Mouse (Mus musculus): ENCODE results near the gene Slc8b1. TPM values are rescaled to one million over a fixed set of nuclear protein-coding genes. Genes with fewer than 3 reads are reported as not detected.

The Slc8b1 gene
- polyA plus RNA-seq, 1 experiment = 30.7 TPM

DNA sequence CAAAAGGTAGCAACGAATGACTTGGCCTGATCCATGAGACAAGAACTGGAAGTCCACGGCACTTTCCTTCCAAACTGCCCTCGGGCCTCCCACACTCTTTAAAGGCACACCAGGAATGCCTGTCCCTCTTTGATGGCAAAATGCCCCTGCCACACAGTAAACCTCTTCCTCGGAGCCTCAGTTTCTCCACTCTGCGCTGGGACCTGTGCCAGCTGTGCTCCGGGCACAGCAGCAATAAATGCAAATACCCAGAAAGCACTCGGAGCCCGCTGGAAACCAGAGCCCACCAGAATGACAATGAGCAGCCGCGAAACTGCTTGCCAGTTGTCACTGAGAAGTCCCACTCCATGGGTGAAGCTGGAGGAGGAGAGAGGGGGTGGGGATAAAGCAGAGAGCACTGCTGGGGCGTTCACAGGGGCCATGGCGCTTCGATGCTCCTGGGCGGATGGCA is 56.8 kb downstream of the Slc8b1 start:
- no peak for DNase-seq (ENCODE audit: low read depth)

DNA sequence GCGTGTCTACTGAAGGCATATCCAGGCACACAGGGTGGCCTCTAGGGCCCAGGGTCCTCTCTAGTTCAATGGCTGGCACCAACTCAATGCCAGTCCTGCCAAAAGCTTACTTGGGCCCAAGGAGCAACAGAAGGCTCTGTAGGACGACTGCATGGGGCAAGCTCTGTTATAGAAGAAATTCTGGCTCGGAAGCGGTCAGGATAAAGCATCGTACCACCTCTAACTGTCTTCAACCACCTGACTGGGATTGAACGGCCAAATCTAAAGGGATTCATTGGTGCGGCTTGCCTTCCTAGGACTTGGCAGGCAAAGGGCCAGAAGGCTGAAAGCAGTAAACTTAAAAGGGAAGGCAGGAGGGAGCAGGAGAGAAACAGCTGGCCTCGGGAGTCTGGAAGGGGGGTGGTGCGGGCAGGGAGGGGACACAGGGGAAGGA is 57.4 kb downstream of the Slc8b1 start:
- DNase-seq (ENCODE audit: low read depth) = no peak

DNA sequence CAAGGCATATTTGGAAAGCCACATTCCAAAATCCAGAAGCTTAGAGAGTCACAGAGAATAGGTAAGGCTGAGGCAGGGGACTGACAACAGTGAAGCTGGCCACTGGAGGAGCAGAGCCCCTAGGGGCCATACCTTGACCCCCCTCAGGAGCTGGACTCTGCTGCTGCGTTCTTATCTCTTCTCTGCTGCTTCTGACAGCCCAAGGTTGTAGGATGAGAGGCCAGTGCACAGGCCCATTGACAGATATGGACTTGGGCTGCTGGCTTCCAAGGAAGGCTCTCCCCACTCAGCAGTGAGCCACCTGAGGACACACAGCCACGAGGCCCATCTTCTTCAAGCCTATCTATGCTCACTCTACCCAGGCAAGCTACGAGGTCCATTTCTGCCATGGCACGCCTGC is 58.0 kb downstream of the Slc8b1 start:
- DNase-seq (ENCODE audit: low read depth) = no peak

DNA sequence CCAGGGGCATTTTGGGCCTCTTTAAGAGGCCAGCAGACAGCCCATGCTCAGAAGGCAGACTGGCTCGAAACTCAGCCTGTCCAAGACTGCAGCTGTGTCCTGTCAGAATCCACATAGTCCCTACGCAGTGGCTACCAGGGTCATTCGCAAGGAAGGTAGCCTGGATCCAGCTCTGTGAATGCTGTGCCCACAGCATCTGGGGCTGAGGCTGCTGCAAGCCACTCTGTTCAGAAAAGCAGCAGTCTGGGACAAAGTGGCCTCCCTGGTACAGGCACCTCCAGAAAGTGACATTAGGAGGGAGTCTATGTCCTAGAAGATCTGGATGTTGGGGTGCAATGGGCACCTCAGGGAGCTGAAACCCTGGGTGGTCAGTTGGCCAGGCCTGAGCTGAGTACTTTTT is 58.8 kb downstream of the Slc8b1 start:
- no peak for DNase-seq (ENCODE audit: low read depth)

DNA sequence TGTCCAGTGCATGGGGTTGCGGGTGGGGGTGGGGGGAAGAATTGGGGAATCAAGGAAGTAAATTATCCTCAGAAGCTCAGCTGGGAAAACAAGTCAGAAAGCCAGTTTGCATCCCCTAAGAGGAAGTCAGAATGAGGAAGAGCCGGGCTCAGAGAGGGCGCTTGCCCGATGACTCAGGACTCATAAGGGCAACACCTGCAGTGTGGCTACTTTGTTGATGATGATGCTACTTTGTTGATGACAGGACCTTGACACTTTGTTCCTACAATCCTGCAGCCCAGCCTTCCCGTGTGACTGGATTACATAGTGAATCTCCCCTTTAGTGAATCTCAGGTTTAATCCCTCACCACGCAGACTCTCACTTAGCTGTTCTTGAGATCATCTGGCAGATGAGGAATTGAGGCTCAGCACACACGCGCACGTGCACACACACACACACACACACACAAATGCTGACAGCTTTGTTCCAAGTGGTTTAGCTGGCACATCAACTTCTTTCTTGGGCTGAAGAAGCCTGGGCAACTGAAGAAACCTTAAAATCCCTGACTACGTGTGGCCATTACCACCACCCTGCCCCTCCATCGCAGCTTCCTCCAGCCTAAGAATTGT is 59.4 kb downstream of the Slc8b1 start:
- no peak for DNase-seq (ENCODE audit: low read depth)

DNA sequence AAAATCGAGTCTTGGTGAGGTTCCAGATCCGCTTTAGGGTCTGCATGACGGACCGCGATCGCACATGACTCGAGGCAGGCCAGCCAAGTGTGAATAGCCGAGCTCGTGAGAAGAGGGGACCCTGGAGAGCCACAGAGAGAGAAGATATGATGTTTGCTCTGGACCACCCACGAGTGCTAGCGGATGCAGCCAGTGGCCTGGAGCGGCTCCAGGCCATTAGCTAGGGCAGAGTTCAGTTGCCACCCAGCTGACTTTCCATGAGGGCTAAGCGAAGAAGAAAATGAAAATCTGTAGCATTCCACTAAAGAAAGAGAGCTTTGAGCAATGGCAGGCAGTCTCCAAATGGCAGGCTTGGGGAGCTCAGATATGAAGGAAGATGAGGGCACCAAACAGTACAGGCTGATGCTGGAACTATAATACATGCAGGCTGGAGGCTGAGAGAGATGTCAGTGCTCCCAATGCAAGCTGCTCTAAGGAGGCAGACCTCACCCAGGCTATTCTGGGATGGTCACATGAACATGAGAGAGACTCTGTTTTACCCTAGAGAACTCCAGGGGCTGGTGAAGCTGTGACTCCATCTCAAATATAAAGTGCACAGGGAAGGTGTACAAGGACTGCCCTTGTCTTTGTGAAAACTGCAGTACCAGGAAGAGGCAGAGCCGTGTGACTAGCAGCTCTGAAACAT is 60.2 kb downstream of the Slc8b1 start:
- DNase-seq (ENCODE audit: low read depth) = no peak

DNA sequence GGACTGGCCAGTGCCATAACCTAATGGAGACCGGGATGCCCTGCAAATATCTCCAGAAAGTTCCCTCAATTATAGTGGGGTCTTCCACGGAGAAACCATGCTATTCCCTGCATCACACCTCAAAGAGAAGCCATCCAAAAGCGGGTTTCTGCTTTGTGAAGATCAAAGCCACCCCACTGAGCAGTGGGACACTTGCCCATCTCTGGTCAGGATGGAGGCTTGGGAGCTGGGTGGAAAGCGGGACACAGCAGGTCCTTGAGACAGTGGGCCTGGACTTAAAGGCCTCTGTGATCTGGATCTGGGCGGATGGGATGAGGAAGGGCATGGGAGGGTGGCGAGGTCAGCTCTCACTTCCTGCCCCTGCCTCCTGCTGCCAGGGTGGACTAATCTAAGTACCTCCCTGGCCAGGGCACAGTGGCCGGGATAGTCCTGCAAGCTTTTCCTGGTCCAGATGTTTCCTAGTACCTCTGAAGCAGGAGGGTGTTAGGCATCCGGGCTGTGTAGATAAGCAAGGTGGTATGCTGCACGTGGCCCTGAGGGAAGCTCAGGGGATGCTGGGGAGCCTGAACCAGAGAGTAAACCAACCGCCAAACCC is 63.6 kb downstream of the Slc8b1 start:
- no peak for DNase-seq (ENCODE audit: low read depth)

DNA sequence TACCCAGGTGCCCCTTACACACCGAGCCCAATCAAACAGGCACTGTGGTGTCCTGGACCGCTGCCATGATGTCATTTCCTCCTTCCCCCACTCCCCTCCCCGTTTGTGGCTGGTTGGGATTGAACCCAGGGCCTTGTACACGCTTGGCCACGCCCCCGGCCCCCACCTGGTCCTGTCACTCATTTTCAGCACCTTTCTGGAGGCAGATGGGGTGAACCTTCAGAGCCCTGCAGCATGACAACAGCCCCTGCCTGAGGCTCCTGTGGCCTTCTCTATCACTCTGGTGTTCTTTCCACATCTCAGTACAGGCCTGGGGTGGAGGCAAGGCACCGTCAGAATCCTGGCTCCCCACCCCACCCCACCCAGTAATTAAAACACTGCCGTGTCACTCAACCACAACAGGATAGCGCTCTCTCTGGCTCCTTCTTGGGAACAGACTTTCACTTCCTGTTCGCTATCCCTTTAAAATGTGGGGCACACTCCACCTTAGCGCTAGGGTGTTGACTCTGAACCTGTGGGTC is 65.9 kb downstream of the Slc8b1 start:
- DNase-seq (ENCODE audit: low read depth) = no peak

DNA sequence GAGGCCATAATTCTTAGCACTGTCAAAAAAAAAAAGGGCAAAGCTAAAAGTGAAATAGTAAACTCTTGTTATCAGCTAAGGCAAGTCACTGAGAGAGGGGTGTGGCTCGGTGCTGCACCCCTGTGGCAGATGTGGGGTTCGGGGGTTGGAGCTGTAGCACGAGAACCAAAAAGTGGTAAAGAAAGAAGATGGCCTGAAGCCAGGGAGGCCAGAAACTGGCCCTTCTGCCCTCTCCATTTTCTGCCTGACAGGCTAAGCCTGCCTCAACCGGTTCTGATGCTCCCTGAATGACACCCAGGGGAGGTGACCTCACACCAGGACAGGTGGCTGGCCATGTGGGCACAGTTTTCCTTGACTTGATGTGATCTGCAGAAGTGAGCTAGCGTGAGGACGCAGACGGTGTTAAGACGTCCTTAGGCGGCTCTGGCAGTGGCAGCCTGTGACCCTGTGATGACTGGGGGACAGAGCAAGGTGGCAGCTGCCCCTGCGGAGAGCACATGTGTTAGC is 67.0 kb downstream of the Slc8b1 start:
- DNase-seq (ENCODE audit: low read depth) = no peak

DNA sequence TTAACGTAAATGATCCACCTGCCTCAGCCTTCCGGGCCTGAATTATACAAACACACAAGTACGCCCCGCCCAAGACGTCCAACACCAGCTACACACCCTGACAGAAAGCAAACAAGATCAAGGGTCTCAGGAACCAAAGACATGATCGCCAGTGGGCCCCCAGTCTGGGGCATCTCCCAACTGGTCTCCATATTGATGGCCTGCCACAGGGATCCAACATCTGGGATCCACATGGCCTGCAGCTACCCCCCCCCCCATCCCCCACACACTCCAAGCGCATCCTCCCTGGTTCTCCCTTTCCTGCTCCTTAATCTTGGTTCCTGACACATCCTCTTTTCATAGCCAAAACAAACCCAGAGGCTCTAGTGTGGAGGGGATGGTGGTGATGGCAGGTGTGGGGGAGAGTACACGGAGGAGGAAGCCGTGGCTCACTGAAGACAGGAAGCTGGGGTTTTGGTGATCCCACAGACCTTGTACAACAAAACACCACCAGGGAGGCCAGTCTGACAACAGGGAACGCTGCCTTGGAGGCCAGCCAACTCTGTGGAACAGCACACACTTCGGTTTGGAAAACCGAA is 67.6 kb downstream of the Slc8b1 start:
- DNase-seq (ENCODE audit: low read depth) = no peak

DNA sequence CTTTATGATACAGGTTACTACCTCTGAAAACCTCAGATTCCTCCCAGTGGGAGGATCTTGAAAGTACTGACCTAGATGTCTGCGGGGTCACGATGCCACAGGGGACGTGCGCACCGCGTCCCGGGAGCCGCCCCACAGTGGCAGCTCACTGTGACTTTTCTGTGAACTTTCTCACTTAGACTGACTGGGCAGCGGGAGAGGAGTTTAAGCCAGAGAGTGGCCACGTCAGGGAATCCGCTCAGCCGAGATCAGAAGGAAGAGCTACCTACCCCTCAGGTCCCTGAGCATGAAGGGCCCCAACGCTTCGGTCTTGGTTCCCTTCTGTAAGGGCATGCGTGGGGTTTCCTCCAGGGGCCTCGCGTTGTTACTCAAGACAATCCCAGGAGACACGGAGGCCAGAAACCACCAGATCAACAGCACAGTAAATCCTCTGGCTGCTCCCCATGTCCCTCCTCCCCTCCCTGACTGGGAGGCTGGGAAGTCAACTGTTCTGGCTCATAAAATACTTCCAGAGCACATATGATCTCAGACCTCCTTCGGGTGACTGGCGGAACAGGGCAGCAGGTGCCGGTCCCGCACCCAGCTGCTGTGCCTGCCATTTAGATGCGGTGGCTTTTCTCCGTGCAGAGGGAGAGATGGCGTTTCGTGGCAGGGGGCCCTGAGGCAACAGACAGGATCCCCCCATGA is 68.4 kb downstream of the Slc8b1 start:
- no peak for DNase-seq (ENCODE audit: low read depth)

DNA sequence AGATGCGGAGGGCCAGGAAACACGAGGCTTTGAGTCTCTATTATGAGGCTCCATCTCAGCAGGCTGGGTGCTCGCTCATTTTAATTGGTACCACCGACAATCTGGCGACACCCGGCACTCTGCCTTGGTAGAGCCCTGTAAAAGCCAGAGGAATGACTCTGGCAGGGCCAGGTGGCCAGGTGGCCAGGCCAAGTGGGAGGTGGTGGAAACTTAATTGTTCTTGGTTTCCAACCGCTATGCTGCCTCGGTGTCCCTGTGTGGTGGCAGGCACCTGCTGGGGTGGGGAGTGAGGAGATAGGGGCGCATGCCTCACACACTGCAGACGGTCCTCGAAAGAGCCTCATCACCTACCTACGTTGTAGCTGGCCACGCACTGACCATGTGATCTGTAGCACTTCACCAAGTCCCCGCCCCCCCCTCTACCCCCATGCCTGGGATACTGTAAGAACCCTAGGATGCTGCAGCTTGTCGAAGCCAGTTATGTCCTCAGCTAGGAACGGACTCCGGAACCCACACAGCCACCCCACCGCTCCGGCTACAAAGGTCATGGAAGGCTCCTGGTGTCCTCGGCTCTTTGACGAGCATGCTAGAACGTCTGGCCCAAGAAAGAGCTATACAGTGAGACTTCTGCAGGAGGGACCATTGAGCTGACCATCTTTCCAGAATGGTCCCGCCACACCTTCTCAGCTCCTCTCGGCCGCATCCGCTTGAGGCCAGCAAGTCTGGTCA is 69.1 kb downstream of the Slc8b1 start:
- DNase-seq (ENCODE audit: low read depth) = no peak

DNA sequence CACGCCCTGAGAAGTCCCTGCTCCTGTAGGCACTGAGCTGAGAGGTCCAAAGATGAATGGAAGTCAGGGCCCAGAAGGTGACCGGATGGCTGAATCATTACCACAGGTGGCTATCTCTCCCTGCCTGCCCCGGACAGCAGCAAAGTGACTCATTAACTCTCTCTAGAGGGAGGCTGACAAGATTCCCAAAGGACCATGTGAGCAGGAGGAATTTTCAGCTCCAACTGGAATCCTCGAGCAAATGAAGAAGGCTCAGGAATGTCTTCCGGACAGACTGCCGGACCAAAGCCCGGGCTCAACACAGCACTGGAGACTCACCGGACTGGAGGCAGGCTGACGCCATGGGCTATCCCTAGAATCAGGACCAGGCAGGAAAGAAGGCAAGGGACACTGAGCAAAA is 71.0 kb downstream of the Slc8b1 start:
- DNase-seq (ENCODE audit: low read depth) = no peak

DNA sequence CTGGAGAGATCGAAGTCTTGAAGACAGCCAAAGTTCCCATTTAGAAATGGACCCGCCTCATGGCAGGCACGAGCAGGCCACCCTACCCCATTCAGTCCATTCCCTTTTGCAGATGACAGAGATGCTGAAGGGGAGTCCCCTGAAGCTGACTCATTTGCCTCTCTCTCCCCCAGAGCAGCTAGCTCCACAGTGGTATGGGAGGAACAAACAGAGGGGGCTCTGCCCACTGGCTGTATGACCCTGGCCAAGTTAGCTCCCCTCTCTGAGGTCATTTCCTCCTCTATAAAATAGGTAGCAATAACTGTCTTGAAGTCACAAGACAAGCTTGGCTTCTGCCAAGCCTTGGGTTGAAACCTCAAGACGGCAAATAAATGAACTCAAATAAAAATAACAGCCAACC is 72.5 kb downstream of the Slc8b1 start:
- DNase-seq (ENCODE audit: low read depth) = no peak

Other genes with a start within 250 kb of the Slc8b1 start
- not detected in 2 replicates for gene Lhx5, start 79.5 kb upstream of the Slc8b1 start, polyA plus RNA-seq (2012; rRNA removed)
- 6.5 and 13.1 TPM in 2 replicates for gene Sdsl, start 38.4 kb upstream of the Slc8b1 start, polyA plus RNA-seq (2012; rRNA removed)
- gene Sds, start 34.6 kb upstream of the Slc8b1 start, polyA plus RNA-seq (2012; rRNA removed) = 0.58 TPM in 1 of 2 replicates, not detected in the other
- gene Plbd2, start 7.5 kb upstream of the Slc8b1 start, polyA plus RNA-seq (2012; rRNA removed) = 49.8 and 54.5 TPM in 2 replicates
- gene Tpcn1, start 77.5 kb downstream of the Slc8b1 start, polyA plus RNA-seq (2012; rRNA removed) = 68.0 and 79.0 TPM in 2 replicates
- 2.3 and 3.1 TPM in 2 replicates for gene Iqcd, start 77.8 kb downstream of the Slc8b1 start, polyA plus RNA-seq (2012; rRNA removed)
- gene Rita1, start 101.4 kb downstream of the Slc8b1 start, polyA plus RNA-seq (2012; rRNA removed) = 15.6 and 17.8 TPM in 2 replicates
- 34.2 and 37.0 TPM in 2 replicates for gene Ddx54, start 101.6 kb downstream of the Slc8b1 start, polyA plus RNA-seq (2012; rRNA removed)
- gene Cfap73, start 123.1 kb downstream of the Slc8b1 start, polyA plus RNA-seq (2012; rRNA removed) = 0.24 and 0.65 TPM in 2 replicates
- gene Rasal1, start 137.6 kb downstream of the Slc8b1 start, polyA plus RNA-seq (2012; rRNA removed) = 0.57 and 0.95 TPM in 2 replicates
- 6.1 and 7.0 TPM in 2 replicates for gene Dtx1, start 200.8 kb downstream of the Slc8b1 start, polyA plus RNA-seq (2012; rRNA removed)
- gene Oas2, start 238.7 kb downstream of the Slc8b1 start, polyA plus RNA-seq (2012; rRNA removed) = 3.4 and 5.4 TPM in 2 replicates